Comparison of ENCODE assay signal across 8 mouse cellular contexts in the genomic region with DNA sequence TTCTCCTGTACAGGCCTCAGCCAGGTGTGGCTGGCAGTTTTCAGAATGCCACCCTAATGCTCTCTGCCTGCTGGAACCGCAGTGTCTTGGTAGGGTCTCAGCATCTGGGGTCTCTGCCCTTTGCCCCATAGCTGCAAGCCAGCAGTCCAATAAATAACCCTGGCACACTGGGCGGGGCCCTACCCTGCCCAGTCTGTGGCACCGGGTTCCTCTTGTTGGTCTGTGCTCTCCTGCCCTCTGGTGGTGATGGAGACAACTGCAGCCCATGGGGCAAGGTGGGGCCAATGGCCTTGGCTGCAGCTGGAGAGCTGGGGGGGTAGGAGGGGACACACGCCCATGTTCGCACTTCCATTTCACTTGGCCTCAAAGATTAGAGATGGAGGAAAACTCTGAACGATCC.
DNase-seq lines count a peak whose midpoint lies in the region.

No protein-coding gene starts in this region.

- H3K4me1 ChIP-seq in midbrain, embryonic 10.5 days, result peaks cover 12% of the 10 kb centered on the region

- H3K27ac ChIP-seq in midbrain, embryonic 10.5 days (replicated peaks), result peak overlapping the region; percentile 67; the same call in 1 of the 2 replicates

- no peaks in the 10 kb centered on the region for H3K36me3 ChIP-seq in midbrain, embryonic 10.5 days

- 41% methylated on average over 6 of the region's 6 CpGs for WGBS in midbrain, embryonic 10.5 days

- no peaks in the 10 kb centered on the region for H3K9me3 ChIP-seq in midbrain, embryonic 10.5 days (replicated peaks)

- 0 out of 2 replicates have a peak, but pooled peaks cover 4% of the 10 kb centered on the region for H3K27me3 ChIP-seq in midbrain, embryonic 10.5 days (ENCODE audit: low read depth, poor library complexity, severe bottlenecking)

- no peak overlapping the region for H3K4me3 ChIP-seq in midbrain, embryonic 10.5 days

- DNase-seq in ZHBTc4 (ENCODE audit: low read depth, low spot score), result peak; percentile 68
- DNase-seq in cerebellum, postnatal 10 days, result peak; percentile 93 to 94
- DNase-seq in frontal cortex, postnatal 25 days (ENCODE audit: low spot score in 2 of 2), result peak; percentile 77 to 83
- DNase-seq in induced T-regulatory cell, adult 2 months (ENCODE audit: low read depth), result peak; percentile 73
- peak; percentile 69 to 85 for DNase-seq in left cerebral cortex, adult 8-10 months (ENCODE audit: low spot score in 2 of 2)
- DNase-seq in midbrain, embryonic 10.5 days (ENCODE audit: low spot score), result peak; percentile 79
- peak; percentile 59 to 70 for DNase-seq in right cerebral cortex, postnatal 36 days (ENCODE audit: low spot score in 2 of 2)
- DNase-seq in urinary bladder, postnatal 25 days (ENCODE audit: low spot score), result peak; percentile 81
